ENCODE assay signal across 10 mouse cellular contexts in the genomic region with DNA sequence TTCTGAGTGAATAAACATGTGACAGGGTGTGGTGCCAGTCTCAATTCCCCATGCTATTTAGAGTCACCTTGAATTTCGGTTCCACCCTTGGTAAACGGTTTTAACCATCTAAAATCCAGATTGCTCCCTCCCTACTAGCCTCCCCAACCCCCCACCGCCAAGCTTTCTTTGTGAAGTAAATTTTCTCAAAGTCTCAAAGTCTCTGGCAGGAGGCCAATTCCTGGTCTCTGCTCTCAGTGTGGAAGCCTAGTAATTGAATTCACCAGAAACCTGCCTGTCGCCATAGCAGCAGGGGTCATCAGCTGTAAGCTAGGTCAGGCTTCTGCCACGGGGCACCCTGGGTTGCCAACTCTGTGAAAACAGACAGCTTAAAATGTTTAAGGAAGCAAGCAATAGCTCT. TPM values are rescaled to one million over a fixed set of nuclear protein-coding genes. Genes with fewer than 3 reads are reported as not detected.
DNase-seq lines count a peak whose midpoint lies in the region; ATAC-seq lines count a peak whose summit lies in the region.
"Had no signal": no experiment of that assay in that cellular context is flagged by ENCODE, and none has a peak within 500 bp of the region (broad histone marks: within the 10 kb centered on the region; RNA-seq: fewer than 3 reads in every experiment).

No protein-coding gene starts in this region.

- no peaks in the 10 kb centered on the region for H3K36me3 ChIP-seq in heart, embryonic 16.5 days (ENCODE audit: control insufficient read depth, insufficient read depth)
- no peaks in the 10 kb centered on the region for H3K36me3 ChIP-seq in heart, embryonic 12.5 days
- no peaks in the 10 kb centered on the region for H3K36me3 ChIP-seq in hindbrain, embryonic 10.5 days
- no peaks in the 10 kb centered on the region for H3K36me3 ChIP-seq in limb, embryonic 11.5 days (ENCODE audit: control insufficient read depth, insufficient read depth, low read length)

- WGBS in heart, embryonic 16.5 days = 3% methylated on average over 5 of the region's 5 CpGs
- 11% methylated on average over 5 of the region's 5 CpGs for WGBS in heart, embryonic 12.5 days
- WGBS in hindbrain, embryonic 10.5 days = 2% methylated on average over 5 of the region's 5 CpGs
- 4% methylated on average over 5 of the region's 5 CpGs for WGBS in limb, embryonic 11.5 days

- H3K27me3 ChIP-seq in heart, embryonic 16.5 days (ENCODE audit: control insufficient read depth, insufficient read depth, low read length) = no peaks in the 10 kb centered on the region
- H3K27me3 ChIP-seq in heart, embryonic 12.5 days (replicated peaks) = no peaks in the 10 kb centered on the region
- no peaks in the 10 kb centered on the region for H3K27me3 ChIP-seq in hindbrain, embryonic 10.5 days (ENCODE audit: insufficient read depth, poor library complexity, severe bottlenecking)
- no peaks in the 10 kb centered on the region for H3K27me3 ChIP-seq in limb, embryonic 11.5 days (ENCODE audit: control insufficient read depth, insufficient read depth, low read length)
- H3K27me3 ChIP-seq: Patski had no signal

- H3K4me2 ChIP-seq in heart, embryonic 16.5 days (ENCODE audit: low read depth, low read length) = no peak overlapping the region
- no peak overlapping the region for H3K4me2 ChIP-seq in heart, embryonic 12.5 days
- H3K4me2 ChIP-seq in limb, embryonic 11.5 days (ENCODE audit: low read depth, severe bottlenecking) = no peak overlapping the region

- peak overlapping the region; percentile 29; the same call in 1 of the 2 replicates for H3K9ac ChIP-seq in heart, embryonic 16.5 days (ENCODE audit: low read length)
- H3K9ac ChIP-seq in heart, embryonic 12.5 days = no peak overlapping the region
- no peak overlapping the region for H3K9ac ChIP-seq in limb, embryonic 11.5 days (ENCODE audit: low read length)

- H3K9me3 ChIP-seq in heart, embryonic 16.5 days (replicated peaks; ENCODE audit: control insufficient read depth, low read length) = no peaks in the 10 kb centered on the region
- H3K9me3 ChIP-seq in heart, embryonic 12.5 days (replicated peaks) = no peaks in the 10 kb centered on the region
- H3K9me3 ChIP-seq in hindbrain, embryonic 10.5 days = no peaks in the 10 kb centered on the region
- H3K9me3 ChIP-seq in limb, embryonic 11.5 days (ENCODE audit: control insufficient read depth, low read length) = no peaks in the 10 kb centered on the region

- H3K27ac ChIP-seq in heart, embryonic 16.5 days (ENCODE audit: low read length) = no peak overlapping the region
- no peak overlapping the region for H3K27ac ChIP-seq in heart, embryonic 12.5 days (ENCODE audit: poor library complexity, severe bottlenecking)
- peak overlapping the region; percentile 46 for H3K27ac ChIP-seq in hindbrain, embryonic 10.5 days
- H3K27ac ChIP-seq in limb, embryonic 11.5 days (replicated peaks; ENCODE audit: low read depth, low read length) = no peak overlapping the region

- peak; percentile 81 for DNase-seq in WW6 (ENCODE audit: low read depth, low spot score)
- DNase-seq in hindbrain, embryonic 10.5 days (ENCODE audit: low spot score) = peak; percentile 70
- DNase-seq in limb, embryonic 11.5 days (ENCODE audit: low spot score) = peak; percentile 78
- peak; percentile 88 for DNase-seq in retina, postnatal 1 day
- DNase-seq in urinary bladder, postnatal 25 days (ENCODE audit: low spot score) = no peak

- peaks cover 7% of the 10 kb centered on the region; the same call in 1 of the 2 replicates for H3K4me1 ChIP-seq in heart, embryonic 16.5 days (ENCODE audit: control insufficient read depth, insufficient read depth, low read length)
- H3K4me1 ChIP-seq in heart, embryonic 12.5 days (replicated peaks) = peaks cover 9% of the 10 kb centered on the region
- H3K4me1 ChIP-seq in hindbrain, embryonic 10.5 days (replicated peaks) = peaks cover 13% of the 10 kb centered on the region
- H3K4me1 ChIP-seq in limb, embryonic 11.5 days (ENCODE audit: control insufficient read depth, insufficient read depth, low read length) = peaks cover 6% of the 10 kb centered on the region

- ATAC-seq in heart, embryonic 16.5 days (replicated peaks; ENCODE audit: extremely low read depth, insufficient read depth, low FRiP score) = no peak
- no peak for ATAC-seq in heart, embryonic 12.5 days (ENCODE audit: insufficient number of reproducible peaks, low FRiP score)
- peak; percentile 70; the same call in 1 of the 2 replicates for ATAC-seq in limb, embryonic 11.5 days (ENCODE audit: insufficient number of reproducible peaks, low FRiP score, low TSS enrichment, low read depth)
- no peak for ATAC-seq in erythroblast, adult 5-6 weeks (replicated peaks; ENCODE audit: low FRiP score, poor library complexity, severe bottlenecking)
- ATAC-seq: Patski had no signal

- H3K4me3 ChIP-seq in heart, embryonic 16.5 days (ENCODE audit: low read length) = no peak overlapping the region
- no peak overlapping the region for H3K4me3 ChIP-seq in heart, embryonic 12.5 days
- H3K4me3 ChIP-seq in hindbrain, embryonic 10.5 days = no peak overlapping the region
- no peak overlapping the region for H3K4me3 ChIP-seq in limb, embryonic 11.5 days (ENCODE audit: low read depth, low read length)

RNA-seq across cellular contexts. Expression of gene Thrsp, which starts 12.2 kb away (rescaled TPM):
- polyA plus RNA-seq in heart, embryonic 16.5 days (2015; fragmentation: Nextera tagmentation; extraction: Ambion mirVana) = 1.0 and 2.0 TPM in 2 replicates
- 0.34 and 0.63 TPM in 2 replicates for polyA plus RNA-seq in heart, embryonic 12.5 days (2016; fragmentation: Nextera tagmentation; extraction: Ambion mirVana)
- 0.37 and 0.43 TPM in 2 replicates for polyA plus RNA-seq in hindbrain, embryonic 10.5 days (2016; fragmentation: Nextera tagmentation; extraction: Ambion mirVana)
- polyA plus RNA-seq in limb, embryonic 11.5 days (2014; fragmentation: Nextera tagmentation; extraction: Ambion mirVana) = 0.27 TPM in 1 of 2 replicates, not detected in the other
- total RNA-seq in erythroblast, adult 5-6 weeks (2015; ENCODE audit: low replicate concordance) = not detected in 2 replicates
- not detected in 2 replicates for total RNA-seq in erythroblast, adult 5-6 weeks (2017; ENCODE audit: low replicate concordance)
- total RNA-seq: hematopoietic stem cell, adult 5-6 weeks had no signal

RNA-seq across cellular contexts. Expression of gene Kctd14, which starts 21.4 kb away (rescaled TPM):
- 1.4 and 1.5 TPM in 2 replicates for polyA plus RNA-seq in heart, embryonic 16.5 days (2015; fragmentation: Nextera tagmentation; extraction: Ambion mirVana)
- 0.24 and 0.96 TPM in 2 replicates for polyA plus RNA-seq in heart, embryonic 12.5 days (2016; fragmentation: Nextera tagmentation; extraction: Ambion mirVana)
- polyA plus RNA-seq in hindbrain, embryonic 10.5 days (2016; fragmentation: Nextera tagmentation; extraction: Ambion mirVana) = 0.20 and 0.37 TPM in 2 replicates
- 0.65 and 1.6 TPM in 2 replicates for polyA plus RNA-seq in limb, embryonic 11.5 days (2014; fragmentation: Nextera tagmentation; extraction: Ambion mirVana)
- total RNA-seq in erythroblast, adult 5-6 weeks (2015; ENCODE audit: low replicate concordance) = 26.1 and 51.9 TPM in 2 replicates
- total RNA-seq in erythroblast, adult 5-6 weeks (2017; ENCODE audit: low replicate concordance) = 22.4 and 34.0 TPM in 2 replicates
- polyA plus RNA-seq: Patski had no signal

RNA-seq across cellular contexts. Expression of gene Ndufc2, which starts 29.9 kb away (rescaled TPM):
- 592 and 600 TPM in 2 replicates for polyA plus RNA-seq in heart, embryonic 16.5 days (2015; fragmentation: Nextera tagmentation; extraction: Ambion mirVana)
- 580 TPM in 2 replicates for polyA plus RNA-seq in heart, embryonic 12.5 days (2016; fragmentation: Nextera tagmentation; extraction: Ambion mirVana)
- polyA plus RNA-seq in hindbrain, embryonic 10.5 days (2016; fragmentation: Nextera tagmentation; extraction: Ambion mirVana) = 322 and 341 TPM in 2 replicates
- 337 and 342 TPM in 2 replicates for polyA plus RNA-seq in limb, embryonic 11.5 days (2014; fragmentation: Nextera tagmentation; extraction: Ambion mirVana)
- 53.5 and 57.6 TPM in 2 replicates for total RNA-seq in erythroblast, adult 5-6 weeks (2015; ENCODE audit: low replicate concordance)
- total RNA-seq in erythroblast, adult 5-6 weeks (2017; ENCODE audit: low replicate concordance) = 20.5 and 80.0 TPM in 2 replicates

RNA-seq across cellular contexts. Expression of gene Ints4, which starts 51.1 kb away (rescaled TPM):
- polyA plus RNA-seq in heart, embryonic 16.5 days (2015; fragmentation: Nextera tagmentation; extraction: Ambion mirVana) = 37.3 and 40.8 TPM in 2 replicates
- polyA plus RNA-seq in heart, embryonic 12.5 days (2016; fragmentation: Nextera tagmentation; extraction: Ambion mirVana) = 31.1 and 32.8 TPM in 2 replicates
- polyA plus RNA-seq in hindbrain, embryonic 10.5 days (2016; fragmentation: Nextera tagmentation; extraction: Ambion mirVana) = 61.0 and 63.7 TPM in 2 replicates
- 70.7 and 73.2 TPM in 2 replicates for polyA plus RNA-seq in limb, embryonic 11.5 days (2014; fragmentation: Nextera tagmentation; extraction: Ambion mirVana)
- total RNA-seq in erythroblast, adult 5-6 weeks (2015; ENCODE audit: low replicate concordance) = 30.9 and 39.2 TPM in 2 replicates
- 11.2 and 19.9 TPM in 2 replicates for total RNA-seq in erythroblast, adult 5-6 weeks (2017; ENCODE audit: low replicate concordance)

RNA-seq across cellular contexts. Expression of gene Alg8, which starts 58.3 kb away (rescaled TPM):
- 26.3 and 28.8 TPM in 2 replicates for polyA plus RNA-seq in heart, embryonic 16.5 days (2015; fragmentation: Nextera tagmentation; extraction: Ambion mirVana)
- polyA plus RNA-seq in heart, embryonic 12.5 days (2016; fragmentation: Nextera tagmentation; extraction: Ambion mirVana) = 35.0 and 38.7 TPM in 2 replicates
- polyA plus RNA-seq in hindbrain, embryonic 10.5 days (2016; fragmentation: Nextera tagmentation; extraction: Ambion mirVana) = 42.1 and 52.9 TPM in 2 replicates
- 38.6 and 45.3 TPM in 2 replicates for polyA plus RNA-seq in limb, embryonic 11.5 days (2014; fragmentation: Nextera tagmentation; extraction: Ambion mirVana)
- total RNA-seq in erythroblast, adult 5-6 weeks (2015; ENCODE audit: low replicate concordance) = 9.4 and 25.7 TPM in 2 replicates
- total RNA-seq in erythroblast, adult 5-6 weeks (2017; ENCODE audit: low replicate concordance) = 2.9 and 10.2 TPM in 2 replicates
